Mouse (Mus musculus) frontal cortex, adult (tissue): ENCODE data around the gene Atp11b.

Experiments used
- ATAC-seq: cut with Nextera tagmentation; 2 replicates; pipeline ENCODE4 v1.9.2; 2017; ENCODE audit warnings: mild to moderate bottlenecking, moderate library complexity, mixed read lengths; ENCODE audit not compliant: low TSS enrichment

Gene Atp11b

GRCm38 (mm10) chr3:35753825-35754767 lies at the start of gene Atp11b:
Atp11b (plus strand) TSS chr3:35754106.
- peak; percentile 86 for ATAC-seq

GRCm38 (mm10) chr3:35704328-35704613 lies 49.6 kb upstream of the Atp11b start:
- no peak for ATAC-seq

- ATAC-seq, result no peak
Measured at GRCm38 (mm10) chr3:35719531-35720205, 34.2 kb upstream of the Atp11b start.

- ATAC-seq, result no peak
Measured at GRCm38 (mm10) chr3:35720801-35721200, 33.1 kb upstream of the Atp11b start.

- no peak for ATAC-seq
Measured at GRCm38 (mm10) chr3:35721818-35722446, 32.0 kb upstream of the Atp11b start.

- ATAC-seq, result no peak
Measured at GRCm38 (mm10) chr3:35722811-35723210, 31.1 kb upstream of the Atp11b start.

- ATAC-seq, result peak; percentile 88
Measured at GRCm38 (mm10) chr3:35723586-35724322, 30.2 kb upstream of the Atp11b start.

GRCm38 (mm10) chr3:35725096-35725495 lies 28.8 kb upstream of the Atp11b start:
- ATAC-seq, result no peak

- ATAC-seq, result no peak
Measured at GRCm38 (mm10) chr3:35726936-35727335, 27.0 kb upstream of the Atp11b start.

- ATAC-seq, result no peak
Measured at GRCm38 (mm10) chr3:35729490-35729889, 24.4 kb upstream of the Atp11b start.

GRCm38 (mm10) chr3:35731981-35732777 lies 21.7 kb upstream of the Atp11b start:
- no peak for ATAC-seq

GRCm38 (mm10) chr3:35732778-35733147 lies 21.1 kb upstream of the Atp11b start:
- no peak for ATAC-seq

- 0 out of 2 replicates have a peak, but pooled peaks have one; percentile 23 for ATAC-seq
Measured at GRCm38 (mm10) chr3:35734509-35734908, 19.4 kb upstream of the Atp11b start.

- no peak for ATAC-seq
Measured at GRCm38 (mm10) chr3:35738071-35738470, 15.8 kb upstream of the Atp11b start.

GRCm38 (mm10) chr3:35745010-35745409 lies 8.9 kb upstream of the Atp11b start:
- ATAC-seq, result no peak

GRCm38 (mm10) chr3:35746840-35747456 lies 7.0 kb upstream of the Atp11b start:
- no peak for ATAC-seq

GRCm38 (mm10) chr3:35750286-35750685 lies 3.6 kb upstream of the Atp11b start:
- no peak for ATAC-seq

GRCm38 (mm10) chr3:35751724-35752123 lies 2.2 kb upstream of the Atp11b start:
- no peak for ATAC-seq

GRCm38 (mm10) chr3:35762735-35763134 lies 8.8 kb downstream of the Atp11b start:
- ATAC-seq, result no peak
